Mouse (Mus musculus): ENCODE results near the gene Ybx3. TPM values are rescaled to one million over a fixed set of nuclear protein-coding genes. Genes with fewer than 3 reads are reported as not detected.

The Ybx3 gene
- polyA plus RNA-seq, 1 experiment from 2014 or later: 44.1 TPM

DNA sequence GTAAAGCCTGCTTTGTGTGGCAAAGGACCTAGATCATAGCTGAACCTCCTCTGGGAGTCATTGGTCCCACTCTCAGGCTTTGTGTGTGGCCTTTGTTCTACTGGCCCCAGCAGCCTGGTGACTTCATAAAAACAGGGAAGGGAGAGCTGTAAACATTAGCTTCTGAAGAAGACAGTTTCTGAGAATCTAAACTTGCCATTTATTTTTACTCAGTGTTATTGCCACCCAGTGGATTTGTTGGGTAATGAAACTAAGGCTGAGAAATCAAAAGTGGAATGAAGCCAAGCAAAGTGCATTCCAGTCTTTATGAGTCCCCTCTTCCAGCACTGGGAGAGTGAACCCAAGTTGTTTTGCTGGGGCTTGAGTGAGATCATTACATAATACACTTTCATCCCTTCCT is 30.5 kb upstream of the Ybx3 start:
- TF ChIP-seq EP300 (IDR thresholded peaks at IDR 0.05): peak; percentile 56; the same call in 1 of the 2 replicates
- peak; percentile 78 for TF ChIP-seq CTCF (IDR thresholded peaks at IDR 0.05)
- peak; percentile 93 for DNase-seq (ENCODE audit: low spot score)

DNA sequence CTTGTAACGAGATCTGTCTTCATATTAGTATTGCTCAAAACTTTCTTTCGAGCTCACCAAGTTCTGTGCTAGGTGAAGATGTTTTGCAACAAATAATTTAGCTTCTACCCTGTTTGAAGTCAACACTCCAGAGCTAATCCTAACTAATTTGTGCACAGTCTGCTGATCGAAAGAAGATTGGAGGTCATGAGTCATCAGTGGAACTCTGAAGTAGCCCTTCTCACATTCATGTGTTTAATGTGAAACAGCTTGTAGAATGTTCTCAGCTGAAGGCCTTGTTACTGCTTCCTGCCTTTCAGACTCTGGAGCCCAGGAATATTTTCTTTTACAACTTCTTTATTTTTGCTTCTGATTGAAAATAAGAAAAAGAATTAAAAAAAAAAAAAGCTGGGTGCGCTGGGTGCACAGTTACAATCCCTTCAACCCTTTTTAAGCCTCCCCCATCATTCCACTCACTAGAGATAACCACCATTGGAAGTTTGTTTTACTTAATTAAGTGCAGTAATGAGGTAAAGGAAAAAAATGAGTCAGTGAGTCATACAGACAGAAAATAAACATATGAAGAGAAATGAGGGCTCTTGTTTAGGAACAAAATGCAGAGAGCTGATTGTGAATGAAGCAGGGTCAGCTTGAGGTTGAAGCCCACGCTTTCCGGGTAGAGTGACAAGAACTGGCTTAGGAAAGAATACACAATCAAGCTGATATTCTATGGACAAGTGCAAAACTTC is 23.0 kb upstream of the Ybx3 start:
- Histone ChIP-seq H3K27me3 (replicated peaks; ENCODE audit: insufficient read depth, low read length) (no peaks in the 10 kb centered on the region), H3K4me3 (ENCODE audit: low read depth, low read length) (no peak overlapping the region), H3K36me3 (ENCODE audit: insufficient read depth, low read length) (no peaks in the 10 kb centered on the region), H3K9me3 (ENCODE audit: low read length) (no peaks in the 10 kb centered on the region), H3K27ac (ENCODE audit: low read length) (no peak overlapping the region), H3K4me1 (ENCODE audit: insufficient read depth, low read depth, low read length) (no peaks in the 10 kb centered on the region), H3K4me2 (replicated peaks; ENCODE audit: low read depth, low read length) (no peak overlapping the region), H3K9ac (replicated peaks; ENCODE audit: low read depth) (no peak overlapping the region)
- no peak for TF ChIP-seq CTCF (IDR thresholded peaks at IDR 0.05)
- TF ChIP-seq EP300 (IDR thresholded peaks at IDR 0.05): peak; percentile 65
- peak; percentile 72 for ATAC-seq
- peak; percentile 71 for DNase-seq (ENCODE audit: low spot score)
- WGBS: 40% methylated on average over 6 of the region's 6 CpGs

More for the DNA sequence above, 30.5 kb upstream of the Ybx3 start:
- Histone ChIP-seq H3K9ac (replicated peaks; ENCODE audit: low read depth) (no peak overlapping the region), H3K36me3 (ENCODE audit: insufficient read depth, low read length) (no peaks in the 10 kb centered on the region), H3K4me2 (replicated peaks; ENCODE audit: low read depth, low read length) (no peak overlapping the region), H3K27me3 (replicated peaks; ENCODE audit: insufficient read depth, low read length) (no peaks in the 10 kb centered on the region), H3K4me1 (ENCODE audit: insufficient read depth, low read depth, low read length) (no peaks in the 10 kb centered on the region), H3K27ac (ENCODE audit: low read length) (peak overlapping the region; percentile 51; the same call in 1 of the 2 replicates), H3K4me3 (ENCODE audit: low read depth, low read length) (no peak overlapping the region), H3K9me3 (ENCODE audit: low read length) (no peaks in the 10 kb centered on the region)
- ATAC-seq: peak; percentile 88

DNA sequence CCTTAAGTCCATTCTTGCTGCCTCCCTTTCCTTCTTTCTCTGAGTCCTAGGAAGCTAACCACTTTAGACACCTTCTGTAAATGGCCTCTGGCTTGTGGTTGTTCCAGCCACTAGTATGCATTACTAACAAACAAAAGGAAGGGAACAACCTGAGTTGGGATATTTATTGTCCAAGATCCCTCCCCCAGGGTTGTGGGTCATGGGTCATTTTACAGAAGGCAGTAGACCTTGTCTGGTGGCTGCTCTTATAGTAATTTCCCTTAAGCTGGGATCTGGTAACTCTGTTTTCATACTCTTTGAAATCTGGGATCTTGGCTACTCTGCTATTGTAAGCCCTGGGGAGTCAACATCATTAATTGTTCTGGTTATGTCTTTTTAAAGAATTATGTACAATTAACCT is 18.7 kb upstream of the Ybx3 start:
- Histone ChIP-seq H3K9ac (replicated peaks; ENCODE audit: low read depth) (no peak overlapping the region), H3K9me3 (ENCODE audit: low read length) (no peaks in the 10 kb centered on the region), H3K4me3 (ENCODE audit: low read depth, low read length) (no peak overlapping the region), H3K27ac (ENCODE audit: low read length) (no peak overlapping the region), H3K4me1 (ENCODE audit: insufficient read depth, low read depth, low read length) (no peaks in the 10 kb centered on the region), H3K4me2 (replicated peaks; ENCODE audit: low read depth, low read length) (no peak overlapping the region), H3K36me3 (ENCODE audit: insufficient read depth, low read length) (no peaks in the 10 kb centered on the region), H3K27me3 (replicated peaks; ENCODE audit: insufficient read depth, low read length) (no peaks in the 10 kb centered on the region)
- ATAC-seq (no peak), DNase-seq (ENCODE audit: low spot score) (no peak)
- TF ChIP-seq CTCF (IDR thresholded peaks at IDR 0.05) (no peak), EP300 (IDR thresholded peaks at IDR 0.05) (no peak)

DNA sequence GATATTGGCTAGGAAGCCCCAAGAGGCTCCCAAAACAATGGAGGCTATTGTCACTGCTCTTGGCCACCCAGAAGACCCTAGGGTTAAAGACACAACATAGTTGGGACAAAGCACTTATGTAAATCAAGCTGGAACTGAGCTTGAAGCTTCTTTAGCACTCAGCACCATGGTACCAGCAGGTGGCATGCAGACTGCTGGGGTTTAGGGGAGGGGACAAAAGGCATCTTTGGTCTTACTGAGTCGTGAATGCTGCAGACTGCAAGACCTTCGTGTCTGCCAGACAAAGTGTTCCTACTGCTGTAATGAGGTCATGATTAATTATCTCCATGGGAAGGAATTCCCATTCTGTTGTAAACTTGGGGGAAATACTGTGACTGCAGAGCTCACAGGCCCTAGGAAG is 17.6 kb upstream of the Ybx3 start:
- WGBS: 13% methylated on average over 2 of the region's 2 CpGs

DNA sequence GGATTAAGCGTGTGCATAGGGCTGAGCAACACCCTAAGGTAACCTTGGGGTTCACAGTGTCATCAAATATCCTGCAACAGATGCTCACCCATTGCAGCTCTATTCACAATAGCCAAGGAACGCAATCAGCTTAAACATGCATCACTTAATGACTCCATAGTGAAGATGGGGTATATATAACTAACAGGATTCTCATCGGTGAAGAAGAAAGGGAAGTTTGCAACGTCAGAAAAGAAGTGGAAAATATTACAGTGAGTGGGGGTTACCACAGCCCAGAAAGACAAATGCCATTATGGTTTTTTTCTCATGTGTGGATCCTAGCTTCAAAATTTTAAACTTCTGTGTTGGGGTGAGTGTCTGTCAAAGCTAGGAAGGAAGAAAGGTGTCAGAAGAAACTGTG is 16.9 kb upstream of the Ybx3 start:
- TF ChIP-seq EP300 (IDR thresholded peaks at IDR 0.05) (no peak), CTCF (IDR thresholded peaks at IDR 0.05) (no peak)
- no peak overlapping the region for H3K27ac ChIP-seq (ENCODE audit: low read length)
- 68% methylated on average over 4 of the region's 4 CpGs for WGBS
- no peak overlapping the region for H3K4me2 ChIP-seq (replicated peaks; ENCODE audit: low read depth, low read length)
- no peak for ATAC-seq
- no peaks in the 10 kb centered on the region for H3K36me3 ChIP-seq (ENCODE audit: insufficient read depth, low read length)
- H3K9me3 ChIP-seq (ENCODE audit: low read length): no peaks in the 10 kb centered on the region
- H3K4me1 ChIP-seq (ENCODE audit: insufficient read depth, low read depth, low read length): no peaks in the 10 kb centered on the region
- no peak overlapping the region for H3K9ac ChIP-seq (replicated peaks; ENCODE audit: low read depth)
- H3K4me3 ChIP-seq (ENCODE audit: low read depth, low read length): no peak overlapping the region
- DNase-seq (ENCODE audit: low spot score): no peak
- H3K27me3 ChIP-seq (replicated peaks; ENCODE audit: insufficient read depth, low read length): no peaks in the 10 kb centered on the region

More for the DNA sequence above, 17.6 kb upstream of the Ybx3 start:
- no peaks in the 10 kb centered on the region for H3K27me3 ChIP-seq (replicated peaks; ENCODE audit: insufficient read depth, low read length)
- H3K9me3 ChIP-seq (ENCODE audit: low read length): no peaks in the 10 kb centered on the region
- no peaks in the 10 kb centered on the region for H3K36me3 ChIP-seq (ENCODE audit: insufficient read depth, low read length)
- H3K9ac ChIP-seq (replicated peaks; ENCODE audit: low read depth): no peak overlapping the region
- TF ChIP-seq CTCF (IDR thresholded peaks at IDR 0.05) (no peak), EP300 (IDR thresholded peaks at IDR 0.05) (no peak)
- H3K4me3 ChIP-seq (ENCODE audit: low read depth, low read length): no peak overlapping the region
- ATAC-seq (no peak), DNase-seq (ENCODE audit: low spot score) (no peak)
- no peaks in the 10 kb centered on the region for H3K4me1 ChIP-seq (ENCODE audit: insufficient read depth, low read depth, low read length)
- H3K27ac ChIP-seq (ENCODE audit: low read length): no peak overlapping the region
- no peak overlapping the region for H3K4me2 ChIP-seq (replicated peaks; ENCODE audit: low read depth, low read length)

DNA sequence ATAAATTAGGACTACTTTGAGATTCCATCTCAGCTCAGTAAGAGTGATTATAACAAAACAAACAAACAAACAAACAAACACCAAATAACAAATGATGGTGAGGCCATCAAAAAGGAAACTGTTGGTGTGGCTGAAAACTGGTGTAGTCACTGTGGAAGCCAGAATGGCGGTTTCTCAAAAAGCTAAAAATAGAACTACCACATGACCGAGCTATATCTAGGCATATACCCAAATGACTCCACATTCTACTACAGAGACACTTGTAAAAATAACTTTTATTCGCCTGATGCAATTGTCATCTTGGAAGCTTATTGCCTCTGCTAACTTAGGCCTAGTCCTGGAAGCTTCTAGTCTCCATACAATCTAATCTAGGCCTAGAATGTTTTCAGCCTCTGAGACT is 16.0 kb upstream of the Ybx3 start:
- DNase-seq (ENCODE audit: low spot score) (no peak), ATAC-seq (no peak)
- H3K27me3 ChIP-seq (replicated peaks; ENCODE audit: insufficient read depth, low read length): no peaks in the 10 kb centered on the region
- no peak overlapping the region for H3K4me3 ChIP-seq (ENCODE audit: low read depth, low read length)
- H3K9ac ChIP-seq (replicated peaks; ENCODE audit: low read depth): no peak overlapping the region
- 68% methylated on average over 3 of the region's 3 CpGs for WGBS
- no peaks in the 10 kb centered on the region for H3K9me3 ChIP-seq (ENCODE audit: low read length)
- no peaks in the 10 kb centered on the region for H3K36me3 ChIP-seq (ENCODE audit: insufficient read depth, low read length)
- no peak overlapping the region for H3K27ac ChIP-seq (ENCODE audit: low read length)
- H3K4me2 ChIP-seq (replicated peaks; ENCODE audit: low read depth, low read length): no peak overlapping the region
- no peaks in the 10 kb centered on the region for H3K4me1 ChIP-seq (ENCODE audit: insufficient read depth, low read depth, low read length)
- TF ChIP-seq EP300 (IDR thresholded peaks at IDR 0.05) (no peak), CTCF (IDR thresholded peaks at IDR 0.05) (no peak)
